Mouse (Mus musculus): ENCODE measurements around the gene Nol12. TPM values are rescaled to one million over a fixed set of nuclear protein-coding genes. Genes with fewer than 3 reads are reported as not detected.

Gene Nol12
- polyA plus RNA-seq, 1 experiment from 2014 or later = 55.8 TPM

GRCm38 (mm10) chr15:78989152-78990092, 54.7 kb downstream of the Nol12 start:
- ATAC-seq (ENCODE audit: low FRiP score, low TSS enrichment) = no peak
- Histone ChIP-seq H3K9ac (ENCODE audit: low read depth, low read length) (no peak overlapping the region), H3K4me3 (ENCODE audit: low read length) (no peak overlapping the region), H3K27ac (ENCODE audit: low read depth, low read length) (no peak overlapping the region), H3K36me3 (ENCODE audit: control insufficient read depth, insufficient read depth, low read length) (peaks cover 69% of the 10 kb centered on the region), H3K4me2 (replicated peaks; ENCODE audit: low read depth, low read length) (no peak overlapping the region), H3K9me3 (ENCODE audit: control insufficient read depth, low read length) (no peaks in the 10 kb centered on the region), H3K4me1 (ENCODE audit: control insufficient read depth, insufficient read depth, low read length) (peaks cover 34% of the 10 kb centered on the region), H3K27me3 (ENCODE audit: control insufficient read depth, insufficient read depth, low read length) (no peaks in the 10 kb centered on the region)
- WGBS = 91% methylated on average over 14 of the region's 14 CpGs

- H3K4me3 ChIP-seq (ENCODE audit: low read length) = no peak overlapping the region
- H3K9ac ChIP-seq (ENCODE audit: low read depth, low read length) = no peak overlapping the region
- H3K27me3 ChIP-seq (ENCODE audit: control insufficient read depth, insufficient read depth, low read length) = no peaks in the 10 kb centered on the region
- no peak overlapping the region for H3K27ac ChIP-seq (ENCODE audit: low read depth, low read length)
- ATAC-seq (ENCODE audit: low FRiP score, low TSS enrichment) = no peak
- peaks cover 76% of the 10 kb centered on the region for H3K36me3 ChIP-seq (ENCODE audit: control insufficient read depth, insufficient read depth, low read length)
- H3K9me3 ChIP-seq (ENCODE audit: control insufficient read depth, low read length) = no peaks in the 10 kb centered on the region
- H3K4me1 ChIP-seq (ENCODE audit: control insufficient read depth, insufficient read depth, low read length) = peaks cover 27% of the 10 kb centered on the region
- 91% methylated on average over 9 of the region's 9 CpGs for WGBS
- no peak overlapping the region for H3K4me2 ChIP-seq (replicated peaks; ENCODE audit: low read depth, low read length)
These were observed 55.3 kb downstream of the Nol12 start for GRCm38 (mm10) chr15:78990093-78990463.

- H3K27me3 ChIP-seq (ENCODE audit: control insufficient read depth, insufficient read depth, low read length) = no peaks in the 10 kb centered on the region
- no peak overlapping the region for H3K4me3 ChIP-seq (ENCODE audit: low read length)
- no peak for ATAC-seq (ENCODE audit: low FRiP score, low TSS enrichment)
- H3K9ac ChIP-seq (ENCODE audit: low read depth, low read length) = no peak overlapping the region
- 87% methylated on average over 25 of the region's 25 CpGs for WGBS
- peaks cover 84% of the 10 kb centered on the region for H3K36me3 ChIP-seq (ENCODE audit: control insufficient read depth, insufficient read depth, low read length)
- H3K9me3 ChIP-seq (ENCODE audit: control insufficient read depth, low read length) = no peaks in the 10 kb centered on the region
- H3K4me1 ChIP-seq (ENCODE audit: control insufficient read depth, insufficient read depth, low read length) = peaks cover 21% of the 10 kb centered on the region
- no peak overlapping the region for H3K27ac ChIP-seq (ENCODE audit: low read depth, low read length)
- no peak overlapping the region for H3K4me2 ChIP-seq (replicated peaks; ENCODE audit: low read depth, low read length)
These were observed 56.3 kb downstream of the Nol12 start for GRCm38 (mm10) chr15:78990970-78991525.

DNA sequence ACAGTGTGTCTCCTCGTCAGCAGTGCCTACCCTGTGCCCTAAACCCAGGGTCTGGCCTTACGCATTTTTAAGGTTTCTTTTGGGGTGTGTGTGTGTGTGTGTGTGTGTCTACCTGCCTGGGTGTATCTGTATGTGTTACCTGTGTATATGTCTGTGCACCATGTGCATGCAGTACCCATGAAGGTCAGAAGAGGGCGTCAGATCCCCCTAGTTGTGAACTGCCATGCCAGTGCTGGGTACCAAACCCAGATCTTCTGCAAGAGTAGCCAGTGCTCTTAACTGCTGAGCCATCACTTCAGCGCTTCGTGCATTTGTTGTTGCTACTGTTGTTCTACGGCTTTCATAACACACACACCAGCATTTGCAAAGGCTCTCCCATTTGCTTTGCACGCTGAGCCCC, 57.5 kb downstream of the Nol12 start:
- no peak overlapping the region for H3K27ac ChIP-seq (ENCODE audit: low read depth, low read length)
- H3K27me3 ChIP-seq (ENCODE audit: control insufficient read depth, insufficient read depth, low read length) = no peaks in the 10 kb centered on the region
- H3K9ac ChIP-seq (ENCODE audit: low read depth, low read length) = no peak overlapping the region
- no peak overlapping the region for H3K4me2 ChIP-seq (replicated peaks; ENCODE audit: low read depth, low read length)
- no peaks in the 10 kb centered on the region for H3K9me3 ChIP-seq (ENCODE audit: control insufficient read depth, low read length)
- no peak for ATAC-seq (ENCODE audit: low FRiP score, low TSS enrichment)
- H3K4me3 ChIP-seq (ENCODE audit: low read length) = no peak overlapping the region
- peaks cover 9% of the 10 kb centered on the region; the same call in 1 of the 2 replicates for H3K4me1 ChIP-seq (ENCODE audit: control insufficient read depth, insufficient read depth, low read length)
- WGBS = 93% methylated on average over 7 of the region's 7 CpGs
- H3K36me3 ChIP-seq (ENCODE audit: control insufficient read depth, insufficient read depth, low read length) = peaks cover 91% of the 10 kb centered on the region

GRCm38 (mm10) chr15:78992925-78993324, 58.2 kb downstream of the Nol12 start:
- Histone ChIP-seq H3K9me3 (ENCODE audit: control insufficient read depth, low read length) (no peaks in the 10 kb centered on the region), H3K4me1 (ENCODE audit: control insufficient read depth, insufficient read depth, low read length) (peaks cover 5% of the 10 kb centered on the region; the same call in 1 of the 2 replicates), H3K4me3 (ENCODE audit: low read length) (no peak overlapping the region), H3K27me3 (ENCODE audit: control insufficient read depth, insufficient read depth, low read length) (no peaks in the 10 kb centered on the region), H3K36me3 (ENCODE audit: control insufficient read depth, insufficient read depth, low read length) (peaks cover 89% of the 10 kb centered on the region), H3K27ac (ENCODE audit: low read depth, low read length) (no peak overlapping the region), H3K4me2 (replicated peaks; ENCODE audit: low read depth, low read length) (no peak overlapping the region), H3K9ac (ENCODE audit: low read depth, low read length) (no peak overlapping the region)
- ATAC-seq (ENCODE audit: low FRiP score, low TSS enrichment) = no peak
- WGBS = 97% methylated on average over 24 of the region's 24 CpGs

Small RNA genes within 50 kb of the gene (microRNA-seq; reads per million reads assigned to microRNA genes)
- gene Mir6955 = 0.84 reads per million

Other genes starting within 250 kb of the Nol12 start
- 0.03 TPM in 2 replicates for gene Elfn2, start 216.2 kb upstream of the Nol12 start, polyA plus RNA-seq (2014; fragmentation: Nextera tagmentation; extraction: Ambion mirVana)
- gene Mfng, start 161.5 kb upstream of the Nol12 start, polyA plus RNA-seq (2014; fragmentation: Nextera tagmentation; extraction: Ambion mirVana) = 12.4 and 15.4 TPM in 2 replicates
- 6.1 and 10.2 TPM in 2 replicates for gene Card10, start 131.9 kb upstream of the Nol12 start, polyA plus RNA-seq (2014; fragmentation: Nextera tagmentation; extraction: Ambion mirVana)
- 28.4 and 37.9 TPM in 2 replicates for gene Cdc42ep1, start 92.3 kb upstream of the Nol12 start, polyA plus RNA-seq (2014; fragmentation: Nextera tagmentation; extraction: Ambion mirVana)
- 0.53 and 1.6 TPM in 2 replicates for gene Lgals2, start 79.4 kb upstream of the Nol12 start, polyA plus RNA-seq (2014; fragmentation: Nextera tagmentation; extraction: Ambion mirVana)
- 33.9 and 44.8 TPM in 2 replicates for gene Gga1, start 57.7 kb upstream of the Nol12 start, polyA plus RNA-seq (2014; fragmentation: Nextera tagmentation; extraction: Ambion mirVana)
- gene Gm49510, start 35.3 kb upstream of the Nol12 start, polyA plus RNA-seq (2014; fragmentation: Nextera tagmentation; extraction: Ambion mirVana) = 0.19 and 0.59 TPM in 2 replicates
- gene Sh3bp1, start 35.2 kb upstream of the Nol12 start, polyA plus RNA-seq (2014; fragmentation: Nextera tagmentation; extraction: Ambion mirVana) = 32.7 and 38.5 TPM in 2 replicates
- gene Pdxp, start 21.0 kb upstream of the Nol12 start, polyA plus RNA-seq (2014; fragmentation: Nextera tagmentation; extraction: Ambion mirVana) = 20.5 and 25.8 TPM in 2 replicates
- gene Lgals1, start 8.2 kb upstream of the Nol12 start, polyA plus RNA-seq (2014; fragmentation: Nextera tagmentation; extraction: Ambion mirVana) = 584 and 814 TPM in 2 replicates
- gene Triobp, start 12.8 kb downstream of the Nol12 start, polyA plus RNA-seq (2014; fragmentation: Nextera tagmentation; extraction: Ambion mirVana) = 50.6 and 54.9 TPM in 2 replicates
- 137 and 306 TPM in 2 replicates for gene H1f0, start 93.5 kb downstream of the Nol12 start, polyA plus RNA-seq (2014; fragmentation: Nextera tagmentation; extraction: Ambion mirVana)
- 0.28 TPM in 1 of 2 replicates, not detected in the other for gene Galr3, start 107.0 kb downstream of the Nol12 start, polyA plus RNA-seq (2014; fragmentation: Nextera tagmentation; extraction: Ambion mirVana)
- gene Ankrd54, start 128.0 kb downstream of the Nol12 start, polyA plus RNA-seq (2014; fragmentation: Nextera tagmentation; extraction: Ambion mirVana) = 48.6 and 54.2 TPM in 2 replicates
- gene Eif3l, start 140.2 kb downstream of the Nol12 start, polyA plus RNA-seq (2014; fragmentation: Nextera tagmentation; extraction: Ambion mirVana) = 207 and 265 TPM in 2 replicates
- gene Micall1, start 174.0 kb downstream of the Nol12 start, polyA plus RNA-seq (2014; fragmentation: Nextera tagmentation; extraction: Ambion mirVana) = 6.5 and 7.2 TPM in 2 replicates
- gene Polr2f, start 206.1 kb downstream of the Nol12 start, polyA plus RNA-seq (2014; fragmentation: Nextera tagmentation; extraction: Ambion mirVana) = 352 and 434 TPM in 2 replicates
- gene 1700088E04Rik, start 206.3 kb downstream of the Nol12 start, polyA plus RNA-seq (2014; fragmentation: Nextera tagmentation; extraction: Ambion mirVana) = 7.1 and 8.8 TPM in 2 replicates
- gene Sox10, start 230.3 kb downstream of the Nol12 start, polyA plus RNA-seq (2014; fragmentation: Nextera tagmentation; extraction: Ambion mirVana) = 0.21 and 0.22 TPM in 2 replicates